Mouse (Mus musculus): Measurements from ENCODE around the gene Thrb. TPM values are rescaled to one million over a fixed set of nuclear protein-coding genes. Genes with fewer than 3 reads are reported as not detected.

Gene Thrb
- polyA plus RNA-seq, 1 experiment from 2014 or later, result 6.4 TPM

- Histone ChIP-seq H3K9ac (replicated peaks) (no peak overlapping the region), H3K4me1 (ENCODE audit: insufficient read depth) (0 out of 2 replicates have a peak, but pooled peaks cover 2% of the 10 kb centered on the region), H3K27ac (ENCODE audit: low read depth) (no peak overlapping the region), H3K4me3 (ENCODE audit: low read depth, low read length) (no peak overlapping the region), H3K36me3 (replicated peaks; ENCODE audit: insufficient read depth, low read length) (no peaks in the 10 kb centered on the region), H3K9me3 (ENCODE audit: low read length) (no peaks in the 10 kb centered on the region), H3K27me3 (ENCODE audit: insufficient read depth, low read length) (no peaks in the 10 kb centered on the region), H3K4me2 (ENCODE audit: low read depth, low read length) (no peak overlapping the region)
- 75% methylated on average over 5 of the region's 5 CpGs for WGBS (ENCODE audit: insufficient replicate concordance)
- TF ChIP-seq EP300 (IDR thresholded peaks at IDR 0.05; ENCODE audit: low read depth), result no peak
- no peak for TF ChIP-seq CTCF (IDR thresholded peaks at IDR 0.05; ENCODE audit: low read depth)
- no peak for ATAC-seq
- no peak for DNase-seq
Observed at GRCm38 (mm10) chr14:17812414-17812813, 152.4 kb downstream of the Thrb start.

DNA sequence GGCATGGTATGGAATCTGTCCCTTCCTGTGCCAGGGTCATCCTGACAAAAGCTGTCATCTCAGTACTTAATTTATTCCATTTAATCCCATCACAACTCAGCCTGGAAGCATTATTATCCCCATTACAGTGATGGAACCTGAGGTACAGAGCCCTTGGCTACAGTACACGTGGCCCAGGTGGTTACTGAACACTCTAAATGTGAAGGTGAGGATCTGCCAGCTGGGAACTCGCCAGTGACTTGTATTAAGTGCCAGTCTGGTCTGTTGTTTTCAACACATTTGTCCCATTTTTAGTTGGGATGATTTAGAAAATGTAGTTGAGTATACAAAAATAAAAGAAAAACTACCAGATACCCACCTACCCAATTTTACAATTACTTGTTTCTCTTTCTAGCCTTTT lies 155.0 kb downstream of the Thrb start:
- Histone ChIP-seq H3K4me3 (ENCODE audit: low read depth, low read length) (no peak overlapping the region), H3K27ac (ENCODE audit: low read depth) (no peak overlapping the region), H3K9me3 (ENCODE audit: low read length) (no peaks in the 10 kb centered on the region), H3K27me3 (ENCODE audit: insufficient read depth, low read length) (no peaks in the 10 kb centered on the region), H3K36me3 (replicated peaks; ENCODE audit: insufficient read depth, low read length) (no peaks in the 10 kb centered on the region), H3K9ac (replicated peaks) (no peak overlapping the region), H3K4me1 (ENCODE audit: insufficient read depth) (0 out of 2 replicates have a peak, but pooled peaks cover 2% of the 10 kb centered on the region), H3K4me2 (ENCODE audit: low read depth, low read length) (no peak overlapping the region)
- WGBS (ENCODE audit: insufficient replicate concordance), result 67% methylated on average over 2 of the region's 2 CpGs
- no peak for ATAC-seq
- TF ChIP-seq EP300 (IDR thresholded peaks at IDR 0.05; ENCODE audit: low read depth), result no peak
- TF ChIP-seq CTCF (IDR thresholded peaks at IDR 0.05; ENCODE audit: low read depth), result no peak
- DNase-seq, result no peak

- Histone ChIP-seq H3K27me3 (ENCODE audit: insufficient read depth, low read length) (no peaks in the 10 kb centered on the region), H3K27ac (ENCODE audit: low read depth) (no peak overlapping the region), H3K4me2 (ENCODE audit: low read depth, low read length) (no peak overlapping the region), H3K4me3 (ENCODE audit: low read depth, low read length) (no peak overlapping the region), H3K9ac (replicated peaks) (no peak overlapping the region), H3K36me3 (replicated peaks; ENCODE audit: insufficient read depth, low read length) (no peaks in the 10 kb centered on the region), H3K4me1 (ENCODE audit: insufficient read depth) (0 out of 2 replicates have a peak, but pooled peaks cover 2% of the 10 kb centered on the region), H3K9me3 (ENCODE audit: low read length) (no peaks in the 10 kb centered on the region)
- TF ChIP-seq CTCF (IDR thresholded peaks at IDR 0.05; ENCODE audit: low read depth) (no peak), EP300 (IDR thresholded peaks at IDR 0.05; ENCODE audit: low read depth) (no peak)
- WGBS (ENCODE audit: insufficient replicate concordance), result 77% methylated on average over 2 of the region's 2 CpGs
- DNase-seq (no peak), ATAC-seq (no peak)
Observed at GRCm38 (mm10) chr14:17818086-17818485, 158.0 kb downstream of the Thrb start.

GRCm38 (mm10) chr14:17822754-17823153 lies 162.7 kb downstream of the Thrb start:
- 75% methylated on average over 7 of the region's 7 CpGs for WGBS (ENCODE audit: insufficient replicate concordance)
- no peaks in the 10 kb centered on the region for H3K9me3 ChIP-seq (ENCODE audit: low read length)
- H3K4me1 ChIP-seq (ENCODE audit: insufficient read depth), result no peaks in the 10 kb centered on the region
- no peak overlapping the region for H3K9ac ChIP-seq (replicated peaks)
- no peak overlapping the region for H3K4me3 ChIP-seq (ENCODE audit: low read depth, low read length)
- ATAC-seq (no peak), DNase-seq (no peak)
- H3K36me3 ChIP-seq (replicated peaks; ENCODE audit: insufficient read depth, low read length), result no peaks in the 10 kb centered on the region
- H3K27me3 ChIP-seq (ENCODE audit: insufficient read depth, low read length), result no peaks in the 10 kb centered on the region
- TF ChIP-seq CTCF (IDR thresholded peaks at IDR 0.05; ENCODE audit: low read depth), result no peak
- no peak for TF ChIP-seq EP300 (IDR thresholded peaks at IDR 0.05; ENCODE audit: low read depth)
- H3K4me2 ChIP-seq (ENCODE audit: low read depth, low read length), result no peak overlapping the region
- H3K27ac ChIP-seq (ENCODE audit: low read depth), result no peak overlapping the region

DNA sequence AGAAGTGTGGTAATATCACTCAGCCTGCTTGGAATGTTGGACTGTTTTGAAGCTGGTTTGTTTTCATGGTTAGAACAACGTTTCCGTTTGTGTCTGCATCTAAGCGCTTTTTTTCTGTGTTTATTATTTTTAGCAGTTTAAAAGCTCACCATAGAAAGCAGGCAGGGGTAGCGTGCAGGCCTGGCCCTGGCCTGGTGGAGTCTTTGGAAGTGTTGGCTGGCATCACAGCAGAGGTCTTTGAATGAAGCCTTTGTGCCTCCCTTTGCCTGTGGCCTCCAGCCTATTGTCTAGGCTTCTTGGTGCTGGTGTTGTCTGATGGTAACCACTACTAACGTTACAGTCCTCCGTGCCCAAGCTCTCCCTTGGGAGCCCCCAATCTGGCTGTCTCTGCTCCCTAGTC lies 167.3 kb downstream of the Thrb start:
- Histone ChIP-seq H3K9me3 (ENCODE audit: low read length) (no peaks in the 10 kb centered on the region), H3K9ac (replicated peaks) (no peak overlapping the region), H3K4me1 (ENCODE audit: insufficient read depth) (no peaks in the 10 kb centered on the region), H3K4me3 (ENCODE audit: low read depth, low read length) (no peak overlapping the region), H3K4me2 (ENCODE audit: low read depth, low read length) (no peak overlapping the region), H3K36me3 (replicated peaks; ENCODE audit: insufficient read depth, low read length) (no peaks in the 10 kb centered on the region), H3K27ac (ENCODE audit: low read depth) (no peak overlapping the region), H3K27me3 (ENCODE audit: insufficient read depth, low read length) (no peaks in the 10 kb centered on the region)
- DNase-seq, result no peak
- ATAC-seq, result no peak
- no peak for TF ChIP-seq EP300 (IDR thresholded peaks at IDR 0.05; ENCODE audit: low read depth)
- TF ChIP-seq CTCF (IDR thresholded peaks at IDR 0.05; ENCODE audit: low read depth), result no peak
- 74% methylated on average over 6 of the region's 6 CpGs for WGBS (ENCODE audit: insufficient replicate concordance)

GRCm38 (mm10) chr14:17835738-17836137 lies 175.7 kb downstream of the Thrb start:
- no peaks in the 10 kb centered on the region for H3K27me3 ChIP-seq (ENCODE audit: insufficient read depth, low read length)
- ATAC-seq, result no peak

DNA sequence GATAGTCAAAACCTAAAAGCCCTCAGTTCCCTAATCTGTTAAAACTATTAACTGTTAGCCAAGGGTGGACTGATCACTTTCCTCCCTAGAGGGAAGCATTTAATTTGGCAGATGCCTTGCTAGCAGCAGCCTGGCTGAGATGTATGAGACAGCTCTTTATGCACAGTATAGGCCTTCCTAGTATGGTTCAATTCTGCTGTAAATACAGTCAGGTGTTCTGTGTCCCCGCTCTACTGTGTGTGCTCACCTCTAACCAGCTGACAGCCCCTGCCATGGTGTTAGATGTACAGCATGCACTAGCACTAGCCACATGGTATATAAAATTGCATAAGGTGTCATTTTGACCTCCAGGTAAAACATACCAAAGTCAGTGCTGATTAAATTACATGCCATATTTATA lies 176.7 kb downstream of the Thrb start:
- ATAC-seq, result no peak
- Histone ChIP-seq H3K9ac (replicated peaks) (no peak overlapping the region), H3K9me3 (ENCODE audit: low read length) (no peaks in the 10 kb centered on the region), H3K27me3 (ENCODE audit: insufficient read depth, low read length) (no peaks in the 10 kb centered on the region), H3K4me1 (ENCODE audit: insufficient read depth) (peaks cover 5% of the 10 kb centered on the region; the same call in 1 of the 2 replicates), H3K27ac (ENCODE audit: low read depth) (no peak overlapping the region), H3K36me3 (replicated peaks; ENCODE audit: insufficient read depth, low read length) (no peaks in the 10 kb centered on the region), H3K4me3 (ENCODE audit: low read depth, low read length) (no peak overlapping the region), H3K4me2 (ENCODE audit: low read depth, low read length) (no peak overlapping the region)
- 79% methylated on average over 1 of the region's 1 CpGs for WGBS (ENCODE audit: insufficient replicate concordance)
- no peak for DNase-seq
- TF ChIP-seq CTCF (IDR thresholded peaks at IDR 0.05; ENCODE audit: low read depth) (no peak), EP300 (IDR thresholded peaks at IDR 0.05; ENCODE audit: low read depth) (no peak)

More at GRCm38 (mm10) chr14:17835738-17836137, 175.7 kb downstream of the Thrb start:
- WGBS (ENCODE audit: insufficient replicate concordance), result 73% methylated on average over 1 of the region's 1 CpGs
- Histone ChIP-seq H3K9ac (replicated peaks) (no peak overlapping the region), H3K9me3 (ENCODE audit: low read length) (no peaks in the 10 kb centered on the region), H3K4me2 (ENCODE audit: low read depth, low read length) (no peak overlapping the region), H3K4me3 (ENCODE audit: low read depth, low read length) (no peak overlapping the region), H3K36me3 (replicated peaks; ENCODE audit: insufficient read depth, low read length) (no peaks in the 10 kb centered on the region), H3K27ac (ENCODE audit: low read depth) (no peak overlapping the region), H3K4me1 (ENCODE audit: insufficient read depth) (peaks cover 5% of the 10 kb centered on the region; the same call in 1 of the 2 replicates)
- DNase-seq, result no peak
- TF ChIP-seq CTCF (IDR thresholded peaks at IDR 0.05; ENCODE audit: low read depth), result no peak
- TF ChIP-seq EP300 (IDR thresholded peaks at IDR 0.05; ENCODE audit: low read depth), result no peak

All from liver, postnatal 0 days (tissue).